Mouse (Mus musculus) heart, embryonic 14.5 days (tissue): Measurements from ENCODE around the gene Tnn. TPM values are rescaled to one million over a fixed set of nuclear protein-coding genes. Genes with fewer than 3 reads are reported as not detected.

Experiments
- ATAC-seq: fragments of 200-750 bp; cut with Nextera tagmentation; 2 replicates; pipeline ENCODE4 v1.8.0; 2017; ENCODE audit warnings: low read depth, moderate TSS enrichment; ENCODE audit not compliant: insufficient number of reproducible peaks, insufficient read depth, low FRiP score
- H3K27ac ChIP-seq, 2 experiments: fragments of 200-500 bp in 1 of 2; fragments of 300-500 bp in 1 of 2; sonication (generic) in 1 of 2; replicated peaks in 1 of 2; 2 replicates each; pipeline ENCODE4 v1.5.1; 2012 to 2014; ENCODE audit warnings: low read depth in 2 of 2, low read length in 2 of 2, control low read depth in 1 of 2, mild to moderate bottlenecking in 1 of 2, mixed read lengths in 1 of 2; ENCODE audit not compliant: control insufficient read depth in 1 of 2, insufficient read depth in 1 of 2
- H3K27me3 ChIP-seq: fragments of 300-500 bp; sonication (generic); 2 replicates; pipeline ENCODE4 v1.6.1; 2014; ENCODE audit warnings: mild to moderate bottlenecking, low read length, control low read depth; ENCODE audit not compliant: control insufficient read depth, insufficient read depth
- H3K36me3 ChIP-seq: fragments of 300-500 bp; sonication (generic); 2 replicates; pipeline ENCODE4 v1.6.1; 2014; ENCODE audit warnings: mild to moderate bottlenecking, control low read depth, low read length, mixed read lengths; ENCODE audit not compliant: control insufficient read depth, insufficient read depth
- H3K4me1 ChIP-seq, 2 experiments: fragments of 200-500 bp in 1 of 2; fragments of 300-500 bp in 1 of 2; sonication (generic) in 1 of 2; 2 replicates each; pipeline ENCODE4 v1.6.1; 2012 to 2014; ENCODE audit warnings: low read length in 2 of 2, control low read depth in 1 of 2, mixed read lengths in 1 of 2; ENCODE audit not compliant: control insufficient read depth in 2 of 2, insufficient read depth in 2 of 2
- H3K4me2 ChIP-seq: fragments of 300-500 bp; sonication (generic); 2 replicates; pipeline ENCODE4 v1.6.1; 2014; ENCODE audit warnings: mild to moderate bottlenecking, low read length
- H3K4me3 ChIP-seq, 2 experiments: fragments of 200-500 bp in 1 of 2; fragments of 300-500 bp in 1 of 2; sonication (generic) in 1 of 2; 2 replicates each; pipeline ENCODE4 v1.5.1; 2012 to 2014; ENCODE audit warnings: low read length in 2 of 2, mild to moderate bottlenecking in 2 of 2, control low read depth in 1 of 2, low read depth in 1 of 2, moderate library complexity in 1 of 2; ENCODE audit not compliant: control insufficient read depth in 1 of 2, insufficient read depth in 1 of 2
- H3K9ac ChIP-seq: fragments of 300-500 bp; sonication (generic); 2 replicates; pipeline ENCODE4 v1.6.1; 2014; ENCODE audit warnings: mild to moderate bottlenecking, low read length
- H3K9me3 ChIP-seq: fragments of 300-500 bp; sonication (generic); 2 replicates; pipeline ENCODE4 v1.6.1; 2016; ENCODE audit warnings: low read length, control low read depth; ENCODE audit not compliant: control insufficient read depth
- WGBS: fragments of 180-500 bp; shearing (Covaris S2); extraction: QIAGEN DNeasy Blood & Tissue Kit; methylation state at CpG from one replicate; pipeline ENCODE4 v1.1.7; 2014; 5-methylcytosine and 5-hydroxymethylcytosine counted together
- polyA plus RNA-seq: library from polyadenylated mRNA; unstranded; fragments of >200 nt; fragmentation: Nextera tagmentation; extraction: Ambion mirVana; gene quantifications from 2 replicates; pipeline ENCODE4 v1.2.1, GENCODE M21; 2014

The Tnn gene
- polyA plus RNA-seq, 1 experiment from 2014 or later: 0.03 TPM

- no peaks in the 10 kb centered on the region; a peak in 1 of 4 replicates for H3K4me1 ChIP-seq
- no peak overlapping the region for H3K4me3 ChIP-seq
- ATAC-seq: no peak
- no peak overlapping the region for H3K9ac ChIP-seq
- no peak overlapping the region for H3K27ac ChIP-seq
- H3K4me2 ChIP-seq: no peak overlapping the region
- H3K27me3 ChIP-seq: no peaks in the 10 kb centered on the region
- no peaks in the 10 kb centered on the region for H3K9me3 ChIP-seq
- H3K36me3 ChIP-seq: no peaks in the 10 kb centered on the region
- 96% methylated on average over 2 of the region's 2 CpGs for WGBS
These were observed 4.8 kb upstream of the Tnn start for GRCm38 (mm10) chr1:160158190-160158589.

- H3K36me3 ChIP-seq: no peaks in the 10 kb centered on the region
- H3K27ac ChIP-seq: no peak overlapping the region
- no peak overlapping the region for H3K4me3 ChIP-seq
- ATAC-seq: no peak
- WGBS: 62% methylated on average over 3 of the region's 3 CpGs
- no peaks in the 10 kb centered on the region; a peak in 1 of 4 replicates for H3K4me1 ChIP-seq
- H3K27me3 ChIP-seq: no peaks in the 10 kb centered on the region
- no peak overlapping the region for H3K9ac ChIP-seq
- H3K4me2 ChIP-seq: no peak overlapping the region
- H3K9me3 ChIP-seq: no peaks in the 10 kb centered on the region
These were observed 2.7 kb downstream of the Tnn start for GRCm38 (mm10) chr1:160150726-160151125.

- no peak overlapping the region for H3K27ac ChIP-seq
- H3K4me1 ChIP-seq: no peaks in the 10 kb centered on the region; a peak in 1 of 4 replicates
- WGBS: 72% methylated on average over 11 of the region's 11 CpGs
- no peaks in the 10 kb centered on the region for H3K36me3 ChIP-seq
- H3K27me3 ChIP-seq: no peaks in the 10 kb centered on the region
- H3K9ac ChIP-seq: no peak overlapping the region
- H3K4me2 ChIP-seq: no peak overlapping the region
- no peak for ATAC-seq
- H3K9me3 ChIP-seq: no peaks in the 10 kb centered on the region
- H3K4me3 ChIP-seq: no peak overlapping the region
These were observed 4.0 kb downstream of the Tnn start for GRCm38 (mm10) chr1:160149291-160149906.

- ATAC-seq: no peak
- no peaks in the 10 kb centered on the region for H3K27me3 ChIP-seq
- H3K9ac ChIP-seq: no peak overlapping the region
- H3K9me3 ChIP-seq: no peaks in the 10 kb centered on the region
- H3K4me1 ChIP-seq: no peaks in the 10 kb centered on the region
- WGBS: 62% methylated on average over 7 of the region's 7 CpGs
- no peak overlapping the region for H3K27ac ChIP-seq
- H3K36me3 ChIP-seq: no peaks in the 10 kb centered on the region
- H3K4me3 ChIP-seq: no peak overlapping the region
- no peak overlapping the region for H3K4me2 ChIP-seq
These were observed 6.1 kb downstream of the Tnn start for GRCm38 (mm10) chr1:160147274-160147673.

GRCm38 (mm10) chr1:160145606-160146005, 7.8 kb downstream of the Tnn start:
- no peak overlapping the region for H3K4me2 ChIP-seq
- no peak overlapping the region for H3K4me3 ChIP-seq
- no peaks in the 10 kb centered on the region for H3K27me3 ChIP-seq
- 67% methylated on average over 3 of the region's 3 CpGs for WGBS
- H3K27ac ChIP-seq: no peak overlapping the region
- no peaks in the 10 kb centered on the region for H3K9me3 ChIP-seq
- H3K9ac ChIP-seq: no peak overlapping the region
- ATAC-seq: no peak
- H3K4me1 ChIP-seq: no peaks in the 10 kb centered on the region
- H3K36me3 ChIP-seq: no peaks in the 10 kb centered on the region

- WGBS: 79% methylated on average over 7 of the region's 7 CpGs
- no peak overlapping the region for H3K27ac ChIP-seq
- ATAC-seq: no peak
- H3K9ac ChIP-seq: no peak overlapping the region
- H3K4me3 ChIP-seq: no peak overlapping the region
- H3K4me2 ChIP-seq: no peak overlapping the region
- H3K9me3 ChIP-seq: no peaks in the 10 kb centered on the region
- H3K4me1 ChIP-seq: no peaks in the 10 kb centered on the region
- no peaks in the 10 kb centered on the region for H3K36me3 ChIP-seq
- no peaks in the 10 kb centered on the region for H3K27me3 ChIP-seq
These were observed 9.0 kb downstream of the Tnn start for GRCm38 (mm10) chr1:160144343-160144742.

GRCm38 (mm10) chr1:160136362-160136890, 17.0 kb downstream of the Tnn start:
- H3K36me3 ChIP-seq: no peaks in the 10 kb centered on the region

More at GRCm38 (mm10) chr1:160136362-160136890, 17.0 kb downstream of the Tnn start:
- 73% methylated on average over 7 of the region's 7 CpGs for WGBS
- Histone ChIP-seq H3K4me1 (no peaks in the 10 kb centered on the region), H3K9me3 (no peaks in the 10 kb centered on the region), H3K9ac (no peak overlapping the region), H3K27me3 (no peaks in the 10 kb centered on the region), H3K4me2 (no peak overlapping the region), H3K27ac (no peak overlapping the region), H3K4me3 (no peak overlapping the region)
- ATAC-seq: no peak
